In genomic region chr9:119983585-119984535, GRCm38 (mm10) we compare ENCODE assay signal across 8 mouse cellular contexts. TPM values are rescaled to one million over a fixed set of nuclear protein-coding genes. Genes with fewer than 3 reads are reported as not detected.
DNase-seq lines count a peak whose midpoint lies in the region; ATAC-seq lines count a peak whose summit lies in the region.

No protein-coding gene starts in this region.

- DNase-seq in embryo, embryonic 10.5 days (ENCODE audit: low spot score): peak; percentile 83
- peak; percentile 86 to 90 for DNase-seq in gastrocnemius, postnatal 4 days (ENCODE audit: low spot score in 2 of 2)
- peak; percentile 82 for DNase-seq in midbrain, embryonic 14.5 days
- DNase-seq in spleen, adult 12 weeks (ENCODE audit: low spot score): peak; percentile 72

- no peaks in the 10 kb centered on the region for H3K9me3 ChIP-seq in erythroblast, embryonic 14.5 days (ENCODE audit: control insufficient read depth, low read length)
- H3K9me3 ChIP-seq in intestine, embryonic 16.5 days (ENCODE audit: control insufficient read depth, low read length): no peaks in the 10 kb centered on the region
- no peaks in the 10 kb centered on the region for H3K9me3 ChIP-seq in limb, embryonic 13.5 days
- H3K9me3 ChIP-seq in midbrain, embryonic 14.5 days (ENCODE audit: control insufficient read depth, low read length): no peaks in the 10 kb centered on the region

- H3K27ac ChIP-seq in intestine, embryonic 16.5 days (ENCODE audit: low read length): peak overlapping the region; percentile 76
- peak overlapping the region; percentile 56 for H3K27ac ChIP-seq in limb, embryonic 13.5 days
- H3K27ac ChIP-seq in midbrain, embryonic 14.5 days (replicated peaks; ENCODE audit: low read depth, low read length): no peak overlapping the region

- H3K4me1 ChIP-seq in erythroblast, embryonic 14.5 days (ENCODE audit: control insufficient read depth): peaks cover 39% of the 10 kb centered on the region
- peaks cover 45% of the 10 kb centered on the region for H3K4me1 ChIP-seq in intestine, embryonic 16.5 days (ENCODE audit: control insufficient read depth, insufficient read depth, low read length)
- H3K4me1 ChIP-seq in limb, embryonic 13.5 days: peaks cover 58% of the 10 kb centered on the region
- peaks cover 28% of the 10 kb centered on the region for H3K4me1 ChIP-seq in midbrain, embryonic 14.5 days (ENCODE audit: control insufficient read depth, insufficient read depth, low read length)

- H3K4me2 ChIP-seq in intestine, embryonic 16.5 days (ENCODE audit: low read depth, low read length): peak overlapping the region; percentile 93
- H3K4me2 ChIP-seq in limb, embryonic 13.5 days (replicated peaks): peak overlapping the region; percentile 99
- peak overlapping the region; percentile 84 for H3K4me2 ChIP-seq in midbrain, embryonic 14.5 days (ENCODE audit: low read length)

- no peak for ATAC-seq in erythroblast, adult 5-6 weeks (replicated peaks; ENCODE audit: low FRiP score, poor library complexity, severe bottlenecking)
- ATAC-seq in intestine, embryonic 16.5 days: peak; percentile 84
- ATAC-seq in limb, embryonic 13.5 days (ENCODE audit: low FRiP score, low read depth): peak; percentile 85
- ATAC-seq in midbrain, embryonic 14.5 days (ENCODE audit: low FRiP score, low TSS enrichment): peak; percentile 74

- peaks cover 46% of the 10 kb centered on the region for H3K27me3 ChIP-seq in erythroblast, embryonic 14.5 days (ENCODE audit: control insufficient read depth)
- no peaks in the 10 kb centered on the region for H3K27me3 ChIP-seq in intestine, embryonic 16.5 days (replicated peaks; ENCODE audit: control insufficient read depth, insufficient read depth, low read length)
- H3K27me3 ChIP-seq in limb, embryonic 13.5 days: no peaks in the 10 kb centered on the region
- H3K27me3 ChIP-seq in midbrain, embryonic 14.5 days (ENCODE audit: control insufficient read depth, insufficient read depth, low read length): peaks cover 21% of the 10 kb centered on the region

- no peaks in the 10 kb centered on the region for H3K36me3 ChIP-seq in erythroblast, embryonic 14.5 days (ENCODE audit: control insufficient read depth)
- H3K36me3 ChIP-seq in intestine, embryonic 16.5 days (ENCODE audit: control insufficient read depth, insufficient read depth, low read length): no peaks in the 10 kb centered on the region
- no peaks in the 10 kb centered on the region for H3K36me3 ChIP-seq in limb, embryonic 13.5 days
- H3K36me3 ChIP-seq in midbrain, embryonic 14.5 days (ENCODE audit: control insufficient read depth, insufficient read depth, low read length): no peaks in the 10 kb centered on the region

- H3K4me3 ChIP-seq in erythroblast, embryonic 14.5 days (replicated peaks): peak overlapping the region; percentile 63
- H3K4me3 ChIP-seq in intestine, embryonic 16.5 days (ENCODE audit: low read length): peak overlapping the region; percentile 74
- H3K4me3 ChIP-seq in limb, embryonic 13.5 days: peak overlapping the region; percentile 70
- peak overlapping the region; percentile 49 for H3K4me3 ChIP-seq in midbrain, embryonic 14.5 days (replicated peaks; ENCODE audit: low read depth, low read length)

- 2% methylated on average over 74 of the region's 79 CpGs for WGBS in intestine, embryonic 16.5 days
- 1% methylated on average over 59 of the region's 79 CpGs for WGBS in limb, embryonic 13.5 days
- under 1% methylated on average over 78 of the region's 79 CpGs for WGBS in midbrain, embryonic 14.5 days

- H3K9ac ChIP-seq in intestine, embryonic 16.5 days (ENCODE audit: low read depth, low read length): peak overlapping the region; percentile 84
- H3K9ac ChIP-seq in limb, embryonic 13.5 days: peak overlapping the region; percentile 76
- H3K9ac ChIP-seq in midbrain, embryonic 14.5 days (replicated peaks; ENCODE audit: low read length): peak overlapping the region; percentile 56

RNA-seq across cellular contexts. Expression of gene Csrnp1, which starts 0.6 kb away (rescaled TPM):
- 0.12 and 0.23 TPM in 2 replicates for polyA plus RNA-seq in erythroblast, embryonic 14.5 days (2012)
- 2.7 and 2.9 TPM in 2 replicates for total RNA-seq in erythroblast, adult 5-6 weeks (2015; ENCODE audit: low replicate concordance)
- total RNA-seq in erythroblast, adult 5-6 weeks (2017; ENCODE audit: low replicate concordance): 1.4 and 3.2 TPM in 2 replicates
- 1 to 10 TPM; 4.5 to 5.4 TPM for total RNA-seq in gastrocnemius, postnatal 4 days (2021)
- 5.0 and 5.1 TPM in 2 replicates for polyA plus RNA-seq in intestine, embryonic 16.5 days (2015; fragmentation: Nextera tagmentation; extraction: Ambion mirVana)
- 4.5 and 6.4 TPM in 2 replicates for polyA plus RNA-seq in limb, embryonic 13.5 days (2015; fragmentation: Nextera tagmentation; extraction: Ambion mirVana)
- 0.67 and 2.2 TPM in 2 replicates for polyA plus RNA-seq in midbrain, embryonic 14.5 days (2014; fragmentation: Nextera tagmentation; extraction: Ambion mirVana)

RNA-seq across cellular contexts. Expression of gene Xirp1, which starts 39.5 kb away (rescaled TPM):
- not detected in 2 replicates for polyA plus RNA-seq in erythroblast, embryonic 14.5 days (2012)
- not detected in 2 replicates for total RNA-seq in erythroblast, adult 5-6 weeks (2015; ENCODE audit: low replicate concordance)
- not detected in 2 replicates for total RNA-seq in erythroblast, adult 5-6 weeks (2017; ENCODE audit: low replicate concordance)
- 100 to 1,000 TPM; 101 to 111 TPM for total RNA-seq in gastrocnemius, postnatal 4 days (2021)
- polyA plus RNA-seq in intestine, embryonic 16.5 days (2015; fragmentation: Nextera tagmentation; extraction: Ambion mirVana): 0.06 and 0.07 TPM in 2 replicates
- polyA plus RNA-seq in limb, embryonic 13.5 days (2015; fragmentation: Nextera tagmentation; extraction: Ambion mirVana): 0.70 and 1.0 TPM in 2 replicates
- polyA plus RNA-seq in midbrain, embryonic 14.5 days (2014; fragmentation: Nextera tagmentation; extraction: Ambion mirVana): not detected in 2 replicates

RNA-seq across cellular contexts. Expression of gene Ttc21a, which starts 46.5 kb away (rescaled TPM):
- polyA plus RNA-seq in erythroblast, embryonic 14.5 days (2012): not detected in 2 replicates
- 0.77 and 2.5 TPM in 2 replicates for total RNA-seq in erythroblast, adult 5-6 weeks (2015; ENCODE audit: low replicate concordance)
- 1.2 and 2.0 TPM in 2 replicates for total RNA-seq in erythroblast, adult 5-6 weeks (2017; ENCODE audit: low replicate concordance)
- total RNA-seq in gastrocnemius, postnatal 4 days (2021): under 1 TPM; 0.15 to 0.34 TPM
- polyA plus RNA-seq in intestine, embryonic 16.5 days (2015; fragmentation: Nextera tagmentation; extraction: Ambion mirVana): 0.04 TPM in 1 of 2 replicates, not detected in the other
- 0.18 and 0.20 TPM in 2 replicates for polyA plus RNA-seq in limb, embryonic 13.5 days (2015; fragmentation: Nextera tagmentation; extraction: Ambion mirVana)
- polyA plus RNA-seq in midbrain, embryonic 14.5 days (2014; fragmentation: Nextera tagmentation; extraction: Ambion mirVana): 0.45 and 0.49 TPM in 2 replicates

RNA-seq across cellular contexts. Expression of gene Gorasp1, which starts 46.5 kb away (rescaled TPM):
- 0.49 and 0.59 TPM in 2 replicates for polyA plus RNA-seq in erythroblast, embryonic 14.5 days (2012)
- total RNA-seq in erythroblast, adult 5-6 weeks (2015; ENCODE audit: low replicate concordance): 1.0 and 3.5 TPM in 2 replicates
- 0.56 and 2.7 TPM in 2 replicates for total RNA-seq in erythroblast, adult 5-6 weeks (2017; ENCODE audit: low replicate concordance)
- 10 to 100 TPM; 18.8 to 25.2 TPM for total RNA-seq in gastrocnemius, postnatal 4 days (2021)
- 39.3 and 39.5 TPM in 2 replicates for polyA plus RNA-seq in intestine, embryonic 16.5 days (2015; fragmentation: Nextera tagmentation; extraction: Ambion mirVana)
- 29.5 and 31.5 TPM in 2 replicates for polyA plus RNA-seq in limb, embryonic 13.5 days (2015; fragmentation: Nextera tagmentation; extraction: Ambion mirVana)
- polyA plus RNA-seq in midbrain, embryonic 14.5 days (2014; fragmentation: Nextera tagmentation; extraction: Ambion mirVana): 25.2 and 31.7 TPM in 2 replicates
